Mouse (Mus musculus): ENCODE results near the gene Tmem132b.

Gene Tmem132b

GRCm38 (mm10) chr5:125676025-125676623 is 144.6 kb downstream of the Tmem132b start:
- DNase-seq (ENCODE audit: low read depth) = no peak

- no peak for DNase-seq (ENCODE audit: low read depth)
These were observed 149.3 kb downstream of the Tmem132b start for GRCm38 (mm10) chr5:125680889-125681288.

GRCm38 (mm10) chr5:125683491-125683890 is 151.9 kb downstream of the Tmem132b start:
- no peak for DNase-seq (ENCODE audit: low read depth)

DNA sequence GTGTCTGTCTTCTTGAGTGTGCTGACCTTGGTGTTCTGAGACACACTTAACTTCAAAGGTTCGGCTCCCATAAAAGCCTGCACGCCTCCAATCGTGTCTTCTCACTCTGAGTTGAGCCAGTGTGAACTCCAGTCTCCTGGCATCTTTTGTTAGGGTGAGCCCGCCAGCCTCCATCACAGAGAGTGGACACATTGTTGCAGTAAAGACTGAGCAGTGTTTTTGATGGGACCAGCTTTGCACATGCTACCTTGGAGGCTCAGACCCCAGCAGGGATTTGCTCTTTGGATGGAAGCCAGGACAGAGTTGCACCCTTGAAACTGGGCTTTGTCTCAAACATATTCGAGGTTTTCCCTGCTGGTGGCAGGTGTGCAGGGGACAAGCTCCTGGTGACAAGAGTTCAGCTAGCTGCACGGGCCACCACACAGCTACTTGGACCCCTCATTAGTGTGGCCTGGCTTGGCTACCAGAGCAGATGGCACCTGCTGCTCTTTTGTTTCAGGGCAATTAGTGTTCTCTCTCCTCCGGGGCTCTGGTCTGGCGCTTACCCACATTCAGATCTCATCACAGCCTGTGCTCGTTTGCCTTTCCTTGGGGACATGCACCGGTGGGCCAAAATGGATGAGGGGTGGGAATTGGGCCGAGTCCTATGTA is 154.2 kb downstream of the Tmem132b start:
- no peak for DNase-seq (ENCODE audit: low read depth)

DNA sequence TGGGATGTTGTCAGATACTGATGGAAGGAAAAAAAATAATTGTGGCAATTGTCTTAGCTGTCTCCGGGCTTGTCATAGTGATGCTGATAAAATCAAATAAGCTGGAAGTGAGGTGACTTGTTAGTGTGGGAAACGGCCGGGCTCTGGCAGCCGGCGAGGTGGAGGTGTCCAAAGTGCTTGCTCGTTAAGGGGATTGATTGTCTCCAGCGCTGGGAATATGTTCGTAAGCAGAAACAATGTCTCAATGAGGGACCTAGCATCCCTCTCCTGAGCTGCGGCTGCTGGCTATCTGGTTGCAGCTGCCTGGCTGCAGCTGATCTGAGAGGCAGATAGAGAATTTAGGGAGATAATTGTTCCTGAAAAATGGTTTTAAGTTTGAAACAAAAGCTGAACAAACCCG is 161.0 kb downstream of the Tmem132b start:
- DNase-seq (ENCODE audit: low read depth) = no peak

GRCm38 (mm10) chr5:125699395-125699794 is 167.8 kb downstream of the Tmem132b start:
- DNase-seq (ENCODE audit: low read depth) = no peak

- DNase-seq (ENCODE audit: low read depth) = no peak
These were observed 168.7 kb downstream of the Tmem132b start for GRCm38 (mm10) chr5:125700234-125700633.

DNA sequence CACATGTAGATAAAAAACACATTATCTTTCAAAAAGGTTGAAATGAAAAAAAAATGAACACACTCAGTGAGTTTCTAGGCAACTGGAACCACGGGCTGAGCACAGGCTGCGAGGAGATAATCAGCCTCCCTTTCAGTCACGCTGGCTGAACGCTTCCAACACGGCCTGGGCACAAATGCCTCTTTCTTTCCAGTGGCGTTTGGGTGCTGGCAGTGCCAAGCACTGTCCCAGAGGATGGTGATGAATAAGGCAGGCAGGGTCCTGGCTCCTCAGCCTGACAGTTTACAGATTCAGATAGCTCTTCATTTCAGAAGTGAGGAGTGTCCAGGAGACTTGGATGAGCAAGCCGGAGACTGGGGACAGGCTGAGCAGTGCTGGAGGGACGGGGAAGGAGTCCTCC is 173.8 kb downstream of the Tmem132b start:
- no peak for DNase-seq (ENCODE audit: low read depth)

- DNase-seq (ENCODE audit: low read depth) = peak; percentile 70
These were observed 177.6 kb downstream of the Tmem132b start for GRCm38 (mm10) chr5:125709160-125709559.

DNA sequence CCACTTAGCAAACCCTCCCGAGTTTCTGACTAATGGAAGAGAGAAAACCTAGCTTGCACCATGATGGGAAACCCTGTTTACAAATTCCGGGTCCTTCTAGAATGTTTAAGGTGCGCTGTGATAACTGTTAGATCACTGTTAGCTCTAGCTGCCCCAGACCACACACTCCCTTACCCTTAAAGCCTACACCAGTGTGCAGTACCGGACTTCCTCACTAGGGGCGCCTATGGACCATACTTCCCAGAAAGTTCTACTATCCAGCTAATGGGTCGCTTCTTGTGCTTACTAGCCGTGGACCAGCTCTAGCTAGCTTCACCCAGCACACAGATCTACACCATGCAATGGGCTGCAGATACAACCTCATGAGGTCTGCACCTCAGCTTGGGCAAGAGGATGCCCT is 195.2 kb downstream of the Tmem132b start:
- no peak for DNase-seq (ENCODE audit: low read depth)

- DNase-seq (ENCODE audit: low read depth) = no peak
These were observed 195.9 kb downstream of the Tmem132b start for GRCm38 (mm10) chr5:125727436-125727835.

DNA sequence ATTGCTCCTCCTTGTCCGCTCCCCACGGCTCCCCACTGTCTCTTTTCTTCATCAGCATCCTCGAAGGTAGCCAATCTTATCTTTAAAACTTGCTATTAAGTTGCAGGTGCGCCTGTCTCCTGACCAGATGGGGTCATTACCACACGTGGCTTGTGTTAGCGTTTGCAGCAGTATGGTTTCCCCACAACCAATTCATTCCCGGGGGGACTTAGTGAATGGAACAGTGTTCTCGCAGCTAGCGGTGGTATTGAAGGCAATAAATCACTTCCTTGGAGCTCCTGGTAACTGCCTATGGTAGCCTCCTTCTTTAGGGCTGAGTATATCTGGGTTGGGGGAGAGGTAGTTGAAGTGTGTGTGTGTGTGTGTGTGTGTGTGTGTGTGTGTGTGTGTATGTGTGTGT is 196.4 kb downstream of the Tmem132b start:
- no peak for DNase-seq (ENCODE audit: low read depth)

- DNase-seq (ENCODE audit: low read depth) = no peak
These were observed 196.9 kb downstream of the Tmem132b start for GRCm38 (mm10) chr5:125728521-125728920.

DNA sequence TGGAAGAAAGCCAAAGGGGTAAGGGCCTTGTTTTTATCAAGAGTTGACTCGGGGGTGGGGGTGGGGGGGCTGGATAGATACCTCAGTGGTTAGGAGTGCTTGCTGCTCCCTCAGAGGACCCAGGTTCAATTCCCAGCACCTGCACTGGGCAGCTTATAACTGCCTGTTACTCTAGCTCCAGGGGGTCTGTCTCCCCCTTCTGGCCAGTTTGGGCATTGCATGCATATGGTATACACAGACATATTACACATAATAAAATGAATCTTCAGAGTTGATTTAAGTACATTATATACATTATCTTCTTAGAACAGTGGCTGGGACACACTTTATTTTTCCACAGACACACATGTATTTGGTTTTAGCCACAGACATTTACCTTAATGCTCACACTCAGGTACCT is 202.2 kb downstream of the Tmem132b start:
- DNase-seq (ENCODE audit: low read depth) = no peak

GRCm38 (mm10) chr5:125737105-125737504 is 205.5 kb downstream of the Tmem132b start:
- DNase-seq (ENCODE audit: low read depth) = no peak

DNA sequence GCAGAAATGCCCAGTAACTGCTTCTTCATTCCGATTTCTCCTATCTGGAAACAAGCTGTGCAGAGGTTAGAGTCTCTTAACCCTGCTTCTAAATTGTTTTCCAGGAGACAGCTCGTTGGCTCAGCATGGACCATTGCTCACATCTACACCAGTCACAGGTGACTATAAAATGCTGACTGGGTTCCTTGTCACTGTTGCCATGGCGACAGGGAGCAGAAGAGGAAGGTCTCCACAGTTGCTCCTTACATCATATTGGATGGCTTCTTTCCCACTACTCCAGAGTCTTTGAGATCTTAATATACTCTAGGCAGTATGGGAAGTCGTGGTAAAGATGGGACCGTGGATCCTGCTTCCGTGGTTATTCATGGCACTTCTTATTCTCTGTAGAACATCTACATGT is 211.9 kb downstream of the Tmem132b start:
- no peak for DNase-seq (ENCODE audit: low read depth)

- peak; percentile 46 for DNase-seq (ENCODE audit: low read depth)
These were observed 214.2 kb downstream of the Tmem132b start for GRCm38 (mm10) chr5:125745727-125746126.

DNA sequence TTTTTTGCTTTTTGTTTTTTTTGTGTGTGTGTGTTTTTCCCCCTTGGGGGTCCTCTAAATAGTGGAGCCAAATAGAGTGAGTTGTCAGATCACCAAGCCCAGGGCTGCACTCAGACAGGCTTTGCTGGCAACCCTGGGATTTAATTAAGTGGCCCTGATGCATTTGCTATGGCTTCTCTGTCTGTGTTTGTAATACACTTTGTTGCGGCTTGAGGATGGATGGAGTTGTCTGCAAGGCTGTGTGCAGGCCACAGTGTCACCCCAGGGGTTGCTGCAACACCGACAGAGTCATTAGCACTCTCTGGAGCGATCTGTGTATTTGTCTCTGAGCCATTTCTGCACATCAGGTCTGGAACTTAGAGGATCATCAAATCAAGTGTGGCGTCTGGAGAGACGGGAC is 219.9 kb downstream of the Tmem132b start:
- no peak for DNase-seq (ENCODE audit: low read depth)

- no peak for DNase-seq (ENCODE audit: low read depth)
These were observed 221.0 kb downstream of the Tmem132b start for GRCm38 (mm10) chr5:125752546-125752945.

- DNase-seq (ENCODE audit: low read depth) = no peak
These were observed 225.5 kb downstream of the Tmem132b start for GRCm38 (mm10) chr5:125756987-125757530.

DNA sequence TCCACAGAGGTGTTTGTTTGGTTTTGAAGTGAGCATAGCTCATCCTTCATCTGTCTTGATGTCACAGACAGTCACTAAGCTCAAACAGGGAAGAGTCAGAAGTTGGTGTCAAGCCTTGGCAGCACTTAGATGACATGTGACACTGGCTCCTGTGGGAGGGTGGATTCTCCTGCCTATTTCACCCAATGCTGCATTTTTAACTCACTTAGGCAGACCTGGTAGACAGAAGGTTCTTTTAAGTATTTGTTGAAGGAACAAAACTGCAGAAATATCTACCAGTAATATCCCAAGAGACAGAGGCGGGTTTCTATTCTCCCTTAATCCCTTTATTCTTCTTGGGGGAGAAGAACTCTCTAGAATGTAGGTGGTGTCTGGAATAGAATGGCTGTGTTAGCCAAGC is 226.9 kb downstream of the Tmem132b start:
- no peak for DNase-seq (ENCODE audit: low read depth)

DNA sequence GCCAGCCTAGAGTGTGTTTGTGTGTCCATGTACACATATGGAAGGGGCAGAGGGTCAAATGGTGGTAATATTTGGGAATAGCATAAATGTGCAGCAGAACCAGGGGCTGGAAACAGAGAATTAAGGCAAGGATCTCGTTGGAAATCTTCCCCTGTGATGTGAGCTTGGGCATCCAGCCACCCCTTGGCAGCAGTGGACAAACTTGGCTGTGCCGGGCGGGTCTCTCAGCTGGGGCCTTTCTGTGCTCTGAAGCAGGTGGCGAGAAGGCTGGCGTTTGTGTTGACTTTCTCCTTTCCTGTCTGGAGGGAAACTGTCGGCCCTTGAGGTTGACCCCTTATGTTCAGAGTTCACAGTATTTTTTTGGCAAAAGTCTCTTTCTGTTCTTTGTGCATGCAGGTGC is 235.4 kb downstream of the Tmem132b start:
- DNase-seq (ENCODE audit: low read depth) = no peak

GRCm38 (mm10) chr5:125767950-125768349 is 236.4 kb downstream of the Tmem132b start:
- no peak for DNase-seq (ENCODE audit: low read depth)

- DNase-seq (ENCODE audit: low read depth) = no peak
These were observed 240.7 kb downstream of the Tmem132b start for GRCm38 (mm10) chr5:125772238-125772637.

Measured in NIH3T3 (cell line).